28 mouse cellular contexts compared by ENCODE assay signal in the genomic region with DNA sequence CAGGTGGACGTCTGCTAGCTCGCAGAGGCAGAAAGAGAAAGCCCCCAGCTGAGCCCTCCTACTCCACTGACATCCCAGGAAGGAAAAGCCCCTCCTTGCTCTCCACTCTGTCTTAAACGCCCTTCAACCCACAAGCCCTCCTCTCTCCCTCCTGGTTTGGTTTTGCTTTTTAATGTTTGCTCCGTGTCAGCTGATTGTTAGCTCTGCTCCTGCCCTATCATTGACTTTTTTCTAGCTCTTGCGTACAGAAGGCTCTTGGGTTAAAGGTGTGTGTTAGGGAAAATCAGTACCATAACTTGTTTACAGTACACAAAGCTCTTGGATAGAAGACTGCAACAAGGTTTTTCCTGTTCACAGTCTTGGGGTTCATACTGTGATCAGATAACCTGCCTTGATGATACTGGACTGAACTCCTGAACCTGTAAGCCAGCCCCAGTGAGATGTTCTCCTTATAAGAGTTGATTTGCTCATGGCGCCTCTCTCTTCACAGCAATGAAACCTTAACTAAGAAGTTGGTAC. TPM values are rescaled to one million over a fixed set of nuclear protein-coding genes. Genes with fewer than 3 reads are reported as not detected.
DNase-seq lines count a peak whose midpoint lies in the region; ATAC-seq lines count a peak whose summit lies in the region.
"Had no signal": no experiment of that assay in that cellular context is flagged by ENCODE, and none has a peak within 500 bp of the region (broad histone marks: within the 10 kb centered on the region; RNA-seq: fewer than 3 reads in every experiment).

No protein-coding gene starts in this region.

- H3K27me3 ChIP-seq in heart, embryonic 10.5 days (ENCODE audit: insufficient read depth, poor library complexity, severe bottlenecking), result no peaks in the 10 kb centered on the region
- no peaks in the 10 kb centered on the region for H3K27me3 ChIP-seq in liver, embryonic 11.5 days (replicated peaks; ENCODE audit: control insufficient read depth, insufficient read depth, low read length)
- no peaks in the 10 kb centered on the region for H3K27me3 ChIP-seq in liver, embryonic 12.5 days (replicated peaks)
- H3K27me3 ChIP-seq: CH12.LX; embryonic facial prominence, embryonic 13.5 days; forebrain, embryonic 12.5 days; forebrain, embryonic 15.5 days; heart, embryonic 13.5 days; hindbrain, embryonic 12.5 days; hindbrain, embryonic 15.5 days; Patski had no signal

- H3K4me1 ChIP-seq in heart, embryonic 10.5 days, result no peaks in the 10 kb centered on the region
- no peaks in the 10 kb centered on the region for H3K4me1 ChIP-seq in liver, embryonic 11.5 days (replicated peaks; ENCODE audit: control insufficient read depth, insufficient read depth, low read length)
- H3K4me1 ChIP-seq in liver, embryonic 12.5 days, result peaks cover 5% of the 10 kb centered on the region; the same call in 1 of the 2 replicates
- H3K4me1 ChIP-seq: embryonic facial prominence, embryonic 10.5 days; embryonic facial prominence, embryonic 13.5 days; forebrain, embryonic 12.5 days; forebrain, embryonic 15.5 days; heart, embryonic 13.5 days; hindbrain, embryonic 12.5 days; hindbrain, embryonic 15.5 days had no signal

- 87% methylated on average over 6 of the region's 6 CpGs for WGBS in heart, embryonic 10.5 days
- WGBS in liver, embryonic 11.5 days, result 84% methylated on average over 6 of the region's 6 CpGs
- 72% methylated on average over 6 of the region's 6 CpGs for WGBS in liver, embryonic 12.5 days (ENCODE audit: insufficient replicate concordance)

- intact Hi-C loops in heart, postnatal 10 days (cut with DNase I), result no loop called here

- H3K27ac ChIP-seq in heart, embryonic 10.5 days, result no peak overlapping the region
- H3K27ac ChIP-seq in liver, embryonic 11.5 days (ENCODE audit: low read depth, low read length), result no peak overlapping the region
- no peak overlapping the region for H3K27ac ChIP-seq in liver, embryonic 12.5 days
- H3K27ac ChIP-seq: embryonic facial prominence, embryonic 10.5 days; embryonic facial prominence, embryonic 13.5 days; forebrain, embryonic 12.5 days; forebrain, embryonic 15.5 days; heart, embryonic 13.5 days; hindbrain, embryonic 12.5 days; hindbrain, embryonic 15.5 days had no signal

- no peaks in the 10 kb centered on the region for H3K9me3 ChIP-seq in heart, embryonic 10.5 days
- H3K9me3 ChIP-seq in liver, embryonic 11.5 days (ENCODE audit: control insufficient read depth, low read length), result no peaks in the 10 kb centered on the region
- H3K9me3 ChIP-seq in liver, embryonic 12.5 days (replicated peaks), result no peaks in the 10 kb centered on the region
- H3K9me3 ChIP-seq: embryonic facial prominence, embryonic 10.5 days; embryonic facial prominence, embryonic 13.5 days; forebrain, embryonic 12.5 days; forebrain, embryonic 15.5 days; G1E; heart, embryonic 13.5 days; hindbrain, embryonic 12.5 days; hindbrain, embryonic 15.5 days had no signal

- peak; percentile 39 for DNase-seq in heart, embryonic 10.5 days (ENCODE audit: low spot score)
- no peak for DNase-seq in heart, postnatal 10 days
- DNase-seq in liver, embryonic 11.5 days (ENCODE audit: low spot score), result peak; percentile 12
- DNase-seq in urinary bladder, adult 2 months (ENCODE audit: low spot score), result peak; percentile 8
- no peak for DNase-seq in urinary bladder, postnatal 36 days (ENCODE audit: low spot score in 2 of 2)
- DNase-seq in yolk sac, embryonic 10.5 days (ENCODE audit: low spot score), result peak; percentile 30
- DNase-seq in cerebellum, postnatal 25 days, result no peak
- DNase-seq: adrenal gland, postnatal 10 days; adrenal gland, postnatal 36 days; cerebellum, adult 11 months; cerebellum, adult 2 months; cerebellum, adult 9-11 months; cerebellum, postnatal 36 days; embryo, embryonic 11 days; gastrocnemius, postnatal 25 days; heart, adult 18-20 months had no signal

- H3K4me2 ChIP-seq in liver, embryonic 11.5 days, result no peak overlapping the region
- no peak overlapping the region for H3K4me2 ChIP-seq in liver, embryonic 12.5 days
- H3K4me2 ChIP-seq: embryonic facial prominence, embryonic 13.5 days; forebrain, embryonic 12.5 days; forebrain, embryonic 15.5 days; heart, embryonic 13.5 days; hindbrain, embryonic 12.5 days; hindbrain, embryonic 15.5 days had no signal

- H3K9ac ChIP-seq in liver, embryonic 11.5 days (ENCODE audit: low read depth, low read length), result no peak overlapping the region
- no peak overlapping the region for H3K9ac ChIP-seq in liver, embryonic 12.5 days
- H3K9ac ChIP-seq: embryonic facial prominence, embryonic 13.5 days; forebrain, embryonic 12.5 days; forebrain, embryonic 15.5 days; heart, embryonic 13.5 days; hindbrain, embryonic 12.5 days; hindbrain, embryonic 15.5 days had no signal

- no peak overlapping the region for H3K4me3 ChIP-seq in heart, embryonic 10.5 days
- no peak overlapping the region for H3K4me3 ChIP-seq in liver, embryonic 11.5 days (ENCODE audit: low read depth, low read length)
- no peak overlapping the region for H3K4me3 ChIP-seq in liver, embryonic 12.5 days
- H3K4me3 ChIP-seq: embryonic facial prominence, embryonic 10.5 days; embryonic facial prominence, embryonic 13.5 days; erythroblast, embryonic 14.5 days; forebrain, embryonic 12.5 days; forebrain, embryonic 15.5 days; heart, embryonic 13.5 days; hindbrain, embryonic 12.5 days; hindbrain, embryonic 15.5 days had no signal

- no peak for ATAC-seq in liver, embryonic 11.5 days (replicated peaks; ENCODE audit: low FRiP score)
- no peak for ATAC-seq in liver, embryonic 12.5 days
- ATAC-seq: forebrain, embryonic 15.5 days; Patski had no signal

- peaks cover 66% of the 10 kb centered on the region for H3K36me3 ChIP-seq in heart, embryonic 10.5 days
- peaks cover 33% of the 10 kb centered on the region for H3K36me3 ChIP-seq in liver, embryonic 11.5 days (ENCODE audit: control insufficient read depth, insufficient read depth, low read length)
- peaks cover 74% of the 10 kb centered on the region for H3K36me3 ChIP-seq in liver, embryonic 12.5 days

RNA-seq across cellular contexts. Expression of a gene that starts 26.9 kb away (rescaled TPM):
- polyA plus RNA-seq in heart, embryonic 10.5 days (2016; fragmentation: Nextera tagmentation; extraction: Ambion mirVana), result 8.5 and 12.0 TPM in 2 replicates
- 1 to 10 TPM; 2.4 to 2.5 TPM for total RNA-seq in heart, postnatal 10 days (2021)
- polyA plus RNA-seq in liver, embryonic 11.5 days (2014; fragmentation: Nextera tagmentation; extraction: Ambion mirVana), result 9.9 and 10.3 TPM in 2 replicates
- polyA plus RNA-seq in liver, embryonic 12.5 days (2016; fragmentation: Nextera tagmentation; extraction: Ambion mirVana), result 5.2 and 6.0 TPM in 2 replicates
- 139 and 150 TPM in 2 replicates for polyA plus RNA-seq in urinary bladder, adult 2 months (2012; rRNA removed)

Comparison
In these comparisons a context has a peak if more than half of its experiments do, and no peak if none do; other contexts are left out.
1. DNase-seq: peak in heart, embryonic 10.5 days (single experiment), liver, embryonic 11.5 days (single experiment), urinary bladder, adult 2 months (single experiment) and yolk sac, embryonic 10.5 days (single experiment); none in heart, postnatal 10 days (0 of 2), urinary bladder, postnatal 36 days (0 of 2) and cerebellum, postnatal 25 days (0 of 2).
2. RNA of a gene that starts 26.9 kb away (polyA plus RNA-seq): 139 to 150 TPM in urinary bladder, adult 2 months; 8.5 to 12.0 TPM in heart, embryonic 10.5 days, 9.9 to 10.3 TPM in liver, embryonic 11.5 days and 5.2 to 6.0 TPM in liver, embryonic 12.5 days; every median in the first group is over 10 times any median in the second.